In the genomic region with DNA sequence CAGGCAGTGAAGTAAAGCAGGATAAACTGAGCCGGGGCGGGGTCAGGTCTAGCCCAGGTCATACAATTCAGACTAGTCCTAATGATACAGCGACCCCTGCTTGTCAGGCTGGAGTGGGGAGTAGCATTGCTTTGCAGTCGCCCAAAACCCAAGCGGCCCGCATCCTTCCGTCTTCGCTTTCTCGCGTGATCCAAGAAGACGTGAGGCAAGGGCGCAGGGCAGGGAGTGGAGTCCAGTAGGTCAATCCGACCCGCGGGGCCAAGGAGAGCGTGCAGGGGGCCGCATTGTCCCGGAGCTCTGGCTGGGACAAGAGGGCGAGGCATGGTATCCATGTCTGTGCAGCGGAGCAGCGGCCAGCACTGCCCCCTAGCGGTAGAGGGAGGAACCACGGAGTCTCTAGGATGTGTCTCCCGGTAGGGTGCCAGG, we compare ENCODE assay signal across 8 mouse cellular contexts. TPM values are rescaled to one million over a fixed set of nuclear protein-coding genes. Genes with fewer than 3 reads are reported as not detected.
DNase-seq lines count a peak whose midpoint lies in the region.

No protein-coding gene starts in this region.

- H3K36me3 ChIP-seq in megakaryocyte, embryonic 14.5 days (replicated peaks; ENCODE audit: low read length), result no peaks in the 10 kb centered on the region

- peaks cover 6% of the 10 kb centered on the region for H3K27me3 ChIP-seq in megakaryocyte, embryonic 14.5 days (replicated peaks)

- H3K4me1 ChIP-seq in megakaryocyte, embryonic 14.5 days, result peaks cover 26% of the 10 kb centered on the region

- no peaks in the 10 kb centered on the region for H3K9me3 ChIP-seq in megakaryocyte, embryonic 14.5 days

- H3K4me3 ChIP-seq in megakaryocyte, embryonic 14.5 days (replicated peaks), result peak overlapping the region; percentile 95

- peak; percentile 93 to 99 for DNase-seq in adrenal gland, adult (ENCODE audit: inconsistent age in 2 of 2, low spot score in 1 of 2)
- DNase-seq in embryo, embryonic 10 days (ENCODE audit: low spot score), result peak; percentile 96
- DNase-seq in gastrocnemius, postnatal 10 days, result peak; percentile 97
- DNase-seq in induced T-regulatory cell, adult 2 months (ENCODE audit: low read depth), result peak; percentile 95
- DNase-seq in left cerebral cortex, adult 9 months (ENCODE audit: low spot score in 2 of 2), result peak; percentile 49 to 90
- peak; percentile 90 to 92 for DNase-seq in right cerebral cortex, adult 2 months (ENCODE audit: low spot score in 2 of 2)
- DNase-seq in urinary bladder, postnatal 10 days (ENCODE audit: low spot score), result peak; percentile 89

RNA-seq across cellular contexts. Expression of gene Ankrd9, which starts 13.3 kb away (rescaled TPM):
- 100 to 1,000 TPM in 1 of 2 experiments, 10 to 100 TPM in 1; 20.3 to 102 TPM for total RNA-seq in gastrocnemius, postnatal 10 days (2021)
- 3.6 and 7.0 TPM in 2 replicates for polyA plus RNA-seq in megakaryocyte, embryonic 14.5 days (2012; ENCODE audit: insufficient read depth, low replicate concordance)

RNA-seq across cellular contexts. Expression of gene Rcor1, which starts 47.0 kb away (rescaled TPM):
- total RNA-seq in gastrocnemius, postnatal 10 days (2021), result 10 to 100 TPM; 14.3 to 19.4 TPM
- 2.9 and 3.3 TPM in 2 replicates for polyA plus RNA-seq in megakaryocyte, embryonic 14.5 days (2012; ENCODE audit: insufficient read depth, low replicate concordance)

Comparison
In these comparisons a context has a peak if more than half of its experiments do, and no peak if none do; other contexts are left out.
1. Peak in every context shown above with its lines: DNase-seq and H3K4me3 ChIP-seq.